Mouse (Mus musculus) myocyte (in vitro differentiated cells): ENCODE measurements around the gene Ticam1.

Source experiments
- CEBPB ChIP-seq: IDR thresholded peaks from 2 replicates; pipeline ENCODE4 v1.6.1; 2011; ENCODE audit warnings: mild to moderate bottlenecking, moderate library complexity; ENCODE audit not compliant: poor library complexity, insufficient read depth, severe bottlenecking
- E2F4 ChIP-seq: IDR thresholded peaks from one replicate; pipeline ENCODE4 v1.6.1; 2011; ENCODE audit warnings: mild to moderate bottlenecking, control low read depth, moderate library complexity; ENCODE audit not compliant: insufficient read depth
- MAX ChIP-seq: IDR thresholded peaks from one replicate; pipeline ENCODE4 v1.6.1; 2011; ENCODE audit warnings: low read depth, mild to moderate bottlenecking, control low read depth
- MYOD1 ChIP-seq, 3 experiments: IDR thresholded peaks; one replicate each; pipeline ENCODE4 v1.6.1; 2011; ENCODE audit warnings: control low read depth in 2 of 3, low read depth in 2 of 3, mild to moderate bottlenecking in 2 of 3, moderate library complexity in 1 of 3; ENCODE audit not compliant: insufficient read length in 2 of 3, control insufficient read depth in 1 of 3
- MYOG ChIP-seq, 3 experiments: IDR thresholded peaks; one replicate each; pipeline ENCODE4 v1.6.1; 2011; ENCODE audit warnings: control low read depth in 2 of 3, low read depth in 2 of 3, mild to moderate bottlenecking in 2 of 3; ENCODE audit not compliant: insufficient read length in 2 of 3, control insufficient read depth in 1 of 3, insufficient read depth in 1 of 3
- POLR2A ChIP-seq: IDR thresholded peaks from one replicate; pipeline ENCODE4 v1.6.1; 2011; ENCODE audit warnings: low read depth, mild to moderate bottlenecking, control low read depth, moderate library complexity; ENCODE audit not compliant: insufficient read length
- POLR2AphosphoS2 ChIP-seq: IDR thresholded peaks from one replicate; pipeline ENCODE4 v1.6.1; 2011; ENCODE audit warnings: low read depth, control low read depth; ENCODE audit not compliant: insufficient read length
- REST ChIP-seq: IDR thresholded peaks from one replicate; pipeline ENCODE4 v1.6.1; 2011; ENCODE audit warnings: mild to moderate bottlenecking, control low read depth, moderate library complexity; ENCODE audit not compliant: insufficient read depth, insufficient read length
- SRF ChIP-seq: IDR thresholded peaks from one replicate; pipeline ENCODE4 v1.6.1; 2011; ENCODE audit warnings: low read depth; ENCODE audit not compliant: control insufficient read depth, insufficient read length
- TCF12 ChIP-seq: IDR thresholded peaks from one replicate; pipeline ENCODE4 v1.6.1; 2011; ENCODE audit warnings: mild to moderate bottlenecking, control low read depth; ENCODE audit not compliant: poor library complexity, insufficient read depth, severe bottlenecking
- TCF3 ChIP-seq: IDR thresholded peaks from one replicate; pipeline ENCODE4 v1.6.1; 2011; ENCODE audit warnings: low read depth, control low read depth; ENCODE audit not compliant: insufficient read length
- USF1 ChIP-seq: IDR thresholded peaks from one replicate; pipeline ENCODE4 v1.6.1; 2011; ENCODE audit warnings: low read depth, mild to moderate bottlenecking, control low read depth, moderate library complexity

GRCm38 (mm10) chr17:56292531-56293222 is 16.1 kb upstream of the Ticam1 start, which contains the start of gene Plin3:
- TF ChIP-seq POLR2A, result no peak
- no peak for TF ChIP-seq MAX
- no peak for TF ChIP-seq E2F4
- no peak for TF ChIP-seq REST
- no peak for TF ChIP-seq CEBPB
- no peak for TF ChIP-seq USF1
- TF ChIP-seq POLR2AphosphoS2, result no peak
- TF ChIP-seq MYOD1 (IDR thresholded peaks at IDR 0.05; ENCODE audit: control insufficient read depth in 1 of 3, insufficient read length in 2 of 3, low read depth in 2 of 3), result no peak
- TF ChIP-seq MYOG (IDR thresholded peaks at IDR 0.05; ENCODE audit: control insufficient read depth in 1 of 3, insufficient read depth in 1 of 3, insufficient read length in 2 of 3, low read depth in 2 of 3), result no peak
- no peak for TF ChIP-seq TCF12
- TF ChIP-seq SRF, result no peak
- TF ChIP-seq TCF3, result no peak
